Mouse (Mus musculus): ENCODE results near the gene Pcp4l1.

DNA sequence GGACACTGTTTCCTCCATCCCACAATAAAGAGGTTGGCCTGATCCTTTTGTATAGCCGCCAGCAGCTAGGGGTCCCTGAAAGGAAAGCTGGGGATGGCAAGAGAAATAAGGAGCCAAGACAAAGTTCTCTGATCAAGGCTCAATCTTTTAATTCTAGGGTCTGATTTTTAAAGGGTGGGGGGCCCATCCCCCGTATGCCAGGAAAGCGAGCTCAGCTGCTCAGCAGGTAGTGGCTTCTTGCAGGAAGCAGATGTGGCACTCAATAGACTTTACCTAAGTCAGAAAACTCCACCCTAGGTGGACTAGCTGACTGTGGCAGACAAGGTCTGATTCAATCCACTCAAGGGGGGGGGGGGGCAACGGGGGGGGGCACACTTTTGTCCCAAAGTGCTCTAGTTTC is 30.7 kb upstream of the Pcp4l1 start:
- TF ChIP-seq POLR2A (IDR thresholded peaks at IDR 0.05; ENCODE audit: borderline replicate concordance, control insufficient read depth, low read depth, low read length) (no peak), CTCF (IDR thresholded peaks at IDR 0.05; ENCODE audit: control insufficient read depth, insufficient read depth, low read length) (no peak)
